Mouse (Mus musculus): Measurements from ENCODE around the gene Rbsn.

Rbsn gene

DNA sequence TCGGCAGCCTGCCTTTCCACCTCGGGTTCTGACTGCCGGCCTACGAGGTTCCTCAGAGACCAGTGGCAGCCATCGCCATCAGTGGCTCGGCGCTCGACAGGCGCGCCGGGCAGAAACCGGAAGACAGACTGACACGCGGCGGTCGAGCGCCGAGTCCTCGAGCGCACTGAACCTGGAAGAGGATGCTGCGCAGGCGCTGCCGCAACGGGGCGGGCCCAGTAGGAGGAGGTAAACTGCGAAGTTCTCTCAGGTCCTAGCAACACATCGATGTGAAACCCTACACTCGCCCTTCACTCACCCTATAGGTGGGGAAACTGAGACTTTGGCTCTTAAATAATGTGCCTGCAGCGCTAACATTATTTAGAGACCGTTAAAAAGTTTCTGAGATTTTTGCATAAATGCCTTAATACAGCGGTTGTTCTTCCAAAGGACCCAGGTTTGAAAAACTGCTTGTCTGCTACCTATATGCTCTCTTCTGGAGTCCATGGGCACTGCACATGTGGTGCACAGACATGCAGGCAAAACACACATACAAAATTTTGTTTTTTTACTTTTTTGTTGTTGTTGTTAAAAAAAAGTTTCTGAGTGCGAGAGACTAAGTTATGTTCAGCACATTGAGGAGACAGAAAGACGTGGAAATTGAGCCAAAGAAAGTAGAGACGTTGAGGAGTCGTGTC, at the start of gene Rbsn:
TSS of gene Rbsn (minus strand) at position 153 of the 677 bp plus-strand sequence.
- DNase-seq (ENCODE audit: low spot score), result peak; percentile 82

GRCm38 (mm10) chr6:92261162-92261843, 46.6 kb upstream of the Rbsn start:
- no peak for DNase-seq (ENCODE audit: low spot score)

- DNase-seq (ENCODE audit: low spot score), result no peak
These were observed 40.6 kb upstream of the Rbsn start for GRCm38 (mm10) chr6:92255346-92255745.

GRCm38 (mm10) chr6:92253253-92253870, 38.6 kb upstream of the Rbsn start:
- DNase-seq (ENCODE audit: low spot score), result no peak

DNA sequence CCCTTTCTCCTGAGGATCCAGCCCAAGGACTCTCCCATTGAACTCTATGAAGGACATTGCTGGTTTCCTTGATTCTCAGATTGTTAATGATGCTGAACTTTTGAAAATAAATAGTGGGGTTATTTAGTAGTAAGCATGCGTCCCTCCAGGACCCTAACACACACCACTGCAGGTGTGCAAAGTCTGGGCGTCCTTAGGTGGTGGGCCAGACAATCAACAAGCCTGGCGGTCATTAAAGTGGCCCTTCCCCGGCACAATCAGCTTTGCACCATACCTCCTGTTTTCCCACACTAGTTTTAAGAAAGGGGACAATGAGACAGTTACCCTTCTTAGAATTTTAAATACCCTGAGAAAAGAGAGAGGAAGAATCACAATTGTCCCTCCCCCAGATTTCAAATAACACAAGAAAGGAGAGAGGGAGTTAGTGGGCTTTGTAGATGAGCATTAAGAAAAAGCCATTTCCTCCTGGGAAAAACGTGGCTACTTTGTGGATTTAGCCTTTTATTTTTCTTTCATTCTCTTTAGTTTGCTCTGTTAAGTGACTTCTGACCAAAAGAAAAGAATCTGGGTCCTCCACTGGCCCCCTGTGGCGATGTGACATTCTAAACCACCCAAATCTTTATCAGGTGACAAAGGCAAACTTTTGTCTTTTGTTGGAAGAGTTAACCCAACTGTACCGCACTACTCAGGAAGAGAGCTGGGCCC, 32.6 kb upstream of the Rbsn start:
- no peak for DNase-seq (ENCODE audit: low spot score)

- no peak for DNase-seq (ENCODE audit: low spot score)
These were observed 31.6 kb upstream of the Rbsn start for GRCm38 (mm10) chr6:92246335-92246734.

GRCm38 (mm10) chr6:92244591-92244990, 29.9 kb upstream of the Rbsn start, which contains the start of gene Trh:
Trh (minus strand) TSS chr6:92244650.
- DNase-seq (ENCODE audit: low spot score), result no peak

DNA sequence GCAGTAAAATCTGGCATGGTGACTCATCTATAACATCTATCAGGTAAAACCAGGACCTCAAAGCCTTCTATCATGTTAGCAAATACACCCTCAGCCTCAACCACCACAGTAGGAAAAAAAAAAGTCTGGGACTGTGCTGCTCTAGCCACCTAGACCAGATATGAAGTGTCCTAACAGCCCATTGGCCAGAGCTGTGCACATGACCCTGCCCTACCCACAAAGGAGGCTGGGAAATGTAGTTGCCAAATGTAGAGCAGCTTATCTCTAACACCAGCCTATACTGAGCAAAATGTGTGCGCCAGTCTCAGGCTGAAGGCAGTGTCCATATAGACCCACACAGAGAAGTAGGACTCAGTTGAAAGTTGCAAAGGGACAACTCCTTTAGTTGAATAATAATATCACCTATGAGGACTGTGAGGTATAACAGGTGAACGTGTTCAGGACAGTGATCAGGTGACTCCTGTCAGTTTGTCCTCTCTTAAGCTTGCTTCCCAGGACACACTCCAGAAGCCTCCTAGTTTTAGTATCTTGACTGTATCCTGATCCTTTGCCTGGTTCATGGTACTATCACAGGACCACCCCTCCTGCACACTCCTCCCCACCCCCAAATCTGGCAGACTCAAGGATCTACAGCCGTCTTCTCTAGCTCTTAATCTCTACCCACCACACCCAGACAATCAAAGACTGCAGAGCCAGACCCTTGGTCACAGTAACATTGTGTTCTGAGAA, 26.6 kb upstream of the Rbsn start:
- DNase-seq (ENCODE audit: low spot score), result peak; percentile 1

GRCm38 (mm10) chr6:92235036-92235435, 20.3 kb upstream of the Rbsn start:
- DNase-seq (ENCODE audit: low spot score), result no peak

GRCm38 (mm10) chr6:92231762-92232161, 17.0 kb upstream of the Rbsn start:
- no peak for DNase-seq (ENCODE audit: low spot score)

DNA sequence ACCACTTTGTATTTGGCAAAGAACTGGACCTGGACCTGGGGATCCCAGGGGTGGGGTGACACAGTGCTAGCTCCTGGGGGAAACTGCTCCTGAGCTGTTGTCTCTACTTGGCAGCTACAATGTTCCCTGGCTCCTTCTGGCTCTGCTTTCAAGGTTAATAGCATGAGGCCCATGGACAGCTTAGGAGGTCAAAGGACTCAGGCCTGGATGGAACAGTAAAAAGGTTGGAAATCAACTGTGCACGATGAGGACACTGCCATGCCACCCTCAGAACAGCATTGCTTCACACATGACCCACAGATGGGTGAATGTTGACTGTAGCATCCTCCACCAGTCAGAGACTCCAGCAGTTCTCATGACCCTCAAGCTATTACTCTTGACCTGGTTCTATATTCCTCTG, 16.6 kb upstream of the Rbsn start:
- no peak for DNase-seq (ENCODE audit: low spot score)

- DNase-seq (ENCODE audit: low spot score), result no peak
These were observed 14.9 kb upstream of the Rbsn start for GRCm38 (mm10) chr6:92229586-92229985.

DNA sequence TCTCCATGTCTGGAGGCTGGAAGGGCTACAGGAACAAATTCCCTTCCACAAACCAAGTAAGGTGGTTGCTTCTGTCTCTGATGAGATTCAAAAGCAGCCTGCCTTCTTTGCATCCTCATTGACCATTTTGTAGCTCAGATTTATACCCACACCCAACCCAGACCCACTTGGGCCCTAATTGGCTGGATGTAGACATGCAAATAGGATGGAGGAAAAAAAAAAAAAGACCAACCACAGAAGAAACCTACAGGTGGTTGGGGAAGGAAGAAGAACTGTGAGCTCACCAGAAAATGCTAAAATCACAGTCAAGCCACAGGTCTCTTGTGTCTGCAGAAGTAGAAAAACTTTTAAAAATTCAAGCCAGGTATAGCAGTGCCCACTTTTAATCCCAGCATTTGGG, 14.4 kb upstream of the Rbsn start:
- DNase-seq (ENCODE audit: low spot score), result no peak

GRCm38 (mm10) chr6:92224981-92225380, 10.3 kb upstream of the Rbsn start:
- no peak for DNase-seq (ENCODE audit: low spot score)

DNA sequence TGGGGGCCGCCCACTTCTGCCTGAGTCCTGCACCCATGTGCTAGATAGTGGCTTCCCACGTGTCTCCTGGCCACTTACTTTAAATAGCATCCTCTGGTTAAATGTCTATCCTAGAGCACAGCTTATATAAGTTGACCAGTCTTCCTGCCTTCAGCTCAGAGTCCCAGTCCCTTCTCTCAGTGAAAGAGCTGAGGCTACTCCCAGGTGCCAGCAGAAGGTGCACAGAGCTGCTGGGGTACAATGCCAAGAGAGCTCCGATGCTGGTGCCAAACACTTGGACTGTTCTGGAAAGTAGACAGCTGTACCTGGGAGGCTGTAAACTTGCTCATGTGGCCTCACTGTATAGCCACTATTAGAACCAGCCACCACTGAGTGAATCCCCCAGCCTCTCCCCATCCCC, 7.3 kb upstream of the Rbsn start:
- DNase-seq (ENCODE audit: low spot score), result no peak

- no peak for DNase-seq (ENCODE audit: low spot score)
These were observed 6.9 kb upstream of the Rbsn start for GRCm38 (mm10) chr6:92221604-92222003.

DNA sequence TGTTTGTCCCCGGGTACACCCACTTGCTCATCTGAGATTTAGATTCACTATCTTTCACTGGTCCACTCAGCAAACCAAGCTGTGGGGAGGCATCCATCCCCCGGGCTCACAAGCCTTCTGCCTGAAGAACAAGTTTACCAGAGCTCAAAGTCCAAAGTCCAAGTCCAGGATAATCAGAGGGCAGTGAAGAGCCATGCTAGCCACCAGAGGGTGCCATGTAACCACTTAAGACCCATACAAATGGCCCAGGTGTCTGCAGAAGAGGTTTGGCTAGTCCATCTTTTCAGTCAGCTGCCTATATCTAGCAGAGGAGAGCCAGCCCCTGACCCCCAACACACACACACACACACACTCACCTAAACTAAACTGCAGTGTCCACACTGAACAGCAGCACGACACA, 4.7 kb upstream of the Rbsn start:
- DNase-seq (ENCODE audit: low spot score), result no peak

GRCm38 (mm10) chr6:92214055-92214772, 511 bp downstream of the Rbsn start:
- no peak for DNase-seq (ENCODE audit: low spot score)

- no peak for DNase-seq (ENCODE audit: low spot score)
These were observed 15.3 kb downstream of the Rbsn start for GRCm38 (mm10) chr6:92199414-92199813.

DNA sequence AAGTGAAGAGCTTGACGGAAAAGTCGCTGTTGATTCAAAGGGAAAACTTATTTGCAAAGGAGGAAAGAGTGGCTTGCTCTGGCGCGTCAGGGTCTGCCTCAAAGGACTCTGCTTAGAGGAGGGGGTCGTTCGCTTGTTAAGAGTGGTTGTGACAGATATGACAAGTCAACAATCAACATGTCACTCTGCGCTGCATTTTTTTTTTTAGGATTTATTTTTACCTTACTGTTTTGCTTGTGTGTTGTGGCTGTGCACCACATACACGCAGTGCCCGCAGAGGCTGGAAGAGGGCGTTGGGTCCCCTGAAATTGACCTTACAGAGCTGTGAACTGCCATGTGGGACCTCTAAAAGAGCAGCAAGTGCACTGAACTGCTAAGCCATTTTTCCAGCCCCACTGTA, 30.5 kb downstream of the Rbsn start:
- DNase-seq (ENCODE audit: low spot score), result no peak

- DNase-seq (ENCODE audit: low spot score), result peak; percentile 51
These were observed 31.0 kb downstream of the Rbsn start, which contains the start of gene Mrps25 for GRCm38 (mm10) chr6:92183621-92184131. Mrps25 (minus strand) TSS chr6:92184033.
